Mouse (Mus musculus) MEL (cell line): ENCODE results near the gene Trim26. TPM values are rescaled to one million over a fixed set of nuclear protein-coding genes. Genes with fewer than 3 reads are reported as not detected.
A peak's percentile ranks its signal among the peaks of the same experiment; 100 is the strongest.

Experiments
- DNase-seq: peaks from one replicate; pipeline ENCODE4 v3.0.0; 2011; ENCODE audit warnings: low read depth, low spot score
- H3K27ac ChIP-seq: 2 replicates; pipeline ENCODE4 v1.5.1; 2012; ENCODE audit warnings: low read depth, mild to moderate bottlenecking, control low read depth, low read length, moderate library complexity; ENCODE audit not compliant: control insufficient read depth
- H3K27me3 ChIP-seq, 2 experiments: fragments of 150-350 bp in 1 of 2; sonication (generic) in 1 of 2; 2 replicates each; pipeline ENCODE4 v1.6.1; 2012; ENCODE audit warnings: low read length in 2 of 2, mild to moderate bottlenecking in 2 of 2, improper control_type of control experiment in 1 of 2, moderate library complexity in 1 of 2; ENCODE audit not compliant: insufficient read depth in 2 of 2, control insufficient read depth in 1 of 2
- H3K36me3 ChIP-seq, 2 experiments: 2 replicates each; pipeline ENCODE4 v1.6.1; 2012 to 2014; ENCODE audit warnings: low read length in 2 of 2, improper control_type of control experiment in 1 of 2, inconsistent platforms in 1 of 2, mild to moderate bottlenecking in 1 of 2; ENCODE audit not compliant: insufficient read depth in 2 of 2, control insufficient read depth in 1 of 2
- H3K4me1 ChIP-seq, 2 experiments: fragments of 150-350 bp in 1 of 2; sonication (generic) in 1 of 2; 2 replicates each; pipeline ENCODE4 v1.6.1; 2012; ENCODE audit warnings: low read length in 2 of 2, improper control_type of control experiment in 1 of 2, mild to moderate bottlenecking in 1 of 2; ENCODE audit not compliant: insufficient read depth in 2 of 2, control insufficient read depth in 1 of 2
- H3K4me3 ChIP-seq, 2 experiments: fragments of 150-350 bp in 1 of 2; sonication (generic) in 1 of 2; 2 replicates each; pipeline ENCODE4 v1.5.1; 2012; ENCODE audit warnings: low read depth in 2 of 2, low read length in 2 of 2, mild to moderate bottlenecking in 2 of 2, moderate library complexity in 2 of 2, control low read depth in 1 of 2, improper control_type of control experiment in 1 of 2; ENCODE audit not compliant: control insufficient read depth in 1 of 2, insufficient read depth in 1 of 2
- H3K79me2 ChIP-seq: 2 replicates; pipeline ENCODE4 v1.6.1; 2012; ENCODE audit warnings: mild to moderate bottlenecking, low read length, moderate library complexity; ENCODE audit not compliant: control insufficient read depth, poor library complexity, insufficient read depth
- H3K9ac ChIP-seq: 2 replicates; pipeline ENCODE4 v1.6.1; 2012; ENCODE audit warnings: low read depth, mild to moderate bottlenecking, control low read depth, low read length, moderate library complexity; ENCODE audit not compliant: control insufficient read depth, poor library complexity, severe bottlenecking
- H3K9me3 ChIP-seq: fragments of 150-350 bp; sonication (generic); replicated peaks from 2 replicates; pipeline ENCODE4 v1.6.1; 2012; ENCODE audit warnings: mild to moderate bottlenecking, low read length, improper control_type of control experiment, moderate library complexity; ENCODE audit not compliant: insufficient read depth
- CTCF ChIP-seq, 3 experiments: IDR thresholded peaks in 2 of 3; conservative IDR thresholded peaks in 1 of 3; 2 replicates each; pipeline ENCODE4 v1.5.1; 2011 to 2012; ENCODE audit warnings: low read length in 3 of 3, low read depth in 2 of 3, mild to moderate bottlenecking in 2 of 3, improper control_type of control experiment in 1 of 3, inconsistent platforms in 1 of 3, mixed read lengths in 1 of 3, moderate library complexity in 1 of 3; ENCODE audit not compliant: control insufficient read depth in 1 of 3, insufficient read depth in 1 of 3, poor library complexity in 1 of 3, severe bottlenecking in 1 of 3
- E2F4 ChIP-seq: IDR thresholded peaks from 2 replicates; pipeline ENCODE4 v1.6.1; 2011; ENCODE audit warnings: low read depth, low read length, improper control_type of control experiment, borderline replicate concordance
- ELF1 ChIP-seq: IDR thresholded peaks from 2 replicates; pipeline ENCODE4 v1.6.1; 2014; ENCODE audit warnings: low read depth, mild to moderate bottlenecking, inconsistent platforms, low read length, improper control_type of control experiment, moderate library complexity
- ETS1 ChIP-seq: IDR thresholded peaks from 2 replicates; pipeline ENCODE4 v1.6.1; 2012; ENCODE audit warnings: low read depth, mild to moderate bottlenecking, inconsistent platforms, low read length, improper control_type of control experiment, moderate library complexity
- GABPA ChIP-seq: IDR thresholded peaks from 2 replicates; pipeline ENCODE4 v1.6.1; 2012; ENCODE audit warnings: low read depth, mild to moderate bottlenecking, inconsistent platforms, low read length, improper control_type of control experiment, moderate library complexity
- GATA1 ChIP-seq: IDR thresholded peaks from 2 replicates; pipeline ENCODE4 v1.6.1; 2011; ENCODE audit warnings: low read depth, low read length, improper control_type of control experiment
- HCFC1 ChIP-seq: IDR thresholded peaks from 2 replicates; pipeline ENCODE4 v1.6.1; 2012; ENCODE audit warnings: low read depth, mild to moderate bottlenecking, inconsistent platforms, low read length, improper control_type of control experiment, moderate library complexity
- JUND ChIP-seq: IDR thresholded peaks from 2 replicates; pipeline ENCODE4 v1.6.1; 2011; ENCODE audit warnings: low read depth, mild to moderate bottlenecking, improper control_type of control experiment, low read length
- MAFK ChIP-seq: IDR thresholded peaks from 2 replicates; pipeline ENCODE4 v1.6.1; 2011; ENCODE audit warnings: low read depth, mild to moderate bottlenecking, low read length, improper control_type of control experiment, borderline replicate concordance
- MAX ChIP-seq: IDR thresholded peaks from 2 replicates; pipeline ENCODE4 v1.6.1; 2011; ENCODE audit warnings: low read length, improper control_type of control experiment
- MAZ ChIP-seq: IDR thresholded peaks from 2 replicates; pipeline ENCODE4 v1.6.1; 2012; ENCODE audit warnings: low read depth, mild to moderate bottlenecking, inconsistent platforms, low read length, improper control_type of control experiment
- MEF2A ChIP-seq: IDR thresholded peaks from 2 replicates; pipeline ENCODE4 v1.6.1; 2014; ENCODE audit warnings: low read depth, mild to moderate bottlenecking, inconsistent platforms, low read length, improper control_type of control experiment; ENCODE audit not compliant: poor library complexity, insufficient replicate concordance, severe bottlenecking; ENCODE audit errors: extremely low read depth
- MYB ChIP-seq: IDR thresholded peaks from 2 replicates; pipeline ENCODE4 v1.6.1; 2011; ENCODE audit warnings: mild to moderate bottlenecking, low read depth, low read length, improper control_type of control experiment
- MYC ChIP-seq: IDR thresholded peaks from 2 replicates; pipeline ENCODE4 v1.6.1; 2011; ENCODE audit warnings: low read depth, mild to moderate bottlenecking, low read length, improper control_type of control experiment, moderate library complexity
- NELFE ChIP-seq: IDR thresholded peaks from 2 replicates; pipeline ENCODE4 v1.6.1; 2011; ENCODE audit warnings: low read depth, low read length, improper control_type of control experiment
- NRF1 ChIP-seq: IDR thresholded peaks from 2 replicates; pipeline ENCODE4 v1.6.1; 2014; ENCODE audit warnings: low read depth, mild to moderate bottlenecking, inconsistent platforms, low read length, improper control_type of control experiment, moderate library complexity; ENCODE audit not compliant: poor library complexity, insufficient read depth, severe bottlenecking
- POLR2A ChIP-seq, 2 experiments: IDR thresholded peaks; 2 replicates each; pipeline ENCODE4 v1.6.1; 2011 to 2012; ENCODE audit warnings: low read length in 2 of 2, mild to moderate bottlenecking in 2 of 2, control low read depth in 1 of 2, improper control_type of control experiment in 1 of 2, low read depth in 1 of 2, moderate library complexity in 1 of 2; ENCODE audit not compliant: control insufficient read depth in 1 of 2, insufficient read depth in 1 of 2, poor library complexity in 1 of 2
- POLR2AphosphoS2 ChIP-seq: IDR thresholded peaks from 2 replicates; pipeline ENCODE4 v1.6.1; 2011; ENCODE audit warnings: low read length, improper control_type of control experiment
- POLR2AphosphoS5 ChIP-seq: IDR thresholded peaks from 2 replicates; pipeline ENCODE4 v1.6.1; 2012; ENCODE audit warnings: low read depth, borderline replicate concordance, mild to moderate bottlenecking, inconsistent platforms, low read length, moderate library complexity, mixed read lengths
- RAD21 ChIP-seq: IDR thresholded peaks from 2 replicates; pipeline ENCODE4 v1.6.1; 2011; ENCODE audit warnings: mild to moderate bottlenecking, low read depth, low read length, improper control_type of control experiment
- SMC3 ChIP-seq: IDR thresholded peaks from 2 replicates; pipeline ENCODE4 v1.6.1; 2011; ENCODE audit warnings: low read depth, low read length, improper control_type of control experiment
- TBP ChIP-seq: IDR thresholded peaks from 2 replicates; pipeline ENCODE4 v1.8.0; 2011; ENCODE audit warnings: low read depth, low read length, improper control_type of control experiment
- TCF12 ChIP-seq: IDR thresholded peaks from 2 replicates; pipeline ENCODE4 v1.6.1; 2014; ENCODE audit warnings: low read depth, mild to moderate bottlenecking, inconsistent platforms, low read length, improper control_type of control experiment, moderate library complexity
- USF1 ChIP-seq: IDR thresholded peaks from 2 replicates; pipeline ENCODE4 v1.6.1; 2014; ENCODE audit warnings: low read depth, mild to moderate bottlenecking, inconsistent platforms, low read length, improper control_type of control experiment, moderate library complexity
- ZC3H11A ChIP-seq: IDR thresholded peaks from 2 replicates; pipeline ENCODE4 v1.6.1; 2012; ENCODE audit warnings: low read depth, mild to moderate bottlenecking, inconsistent platforms, low read length, improper control_type of control experiment
- ZKSCAN1 ChIP-seq: IDR thresholded peaks from 2 replicates; pipeline ENCODE4 v1.6.1; 2012; ENCODE audit warnings: low read depth, mild to moderate bottlenecking, inconsistent platforms, low read length, improper control_type of control experiment, moderate library complexity
- ZMIZ1 ChIP-seq: IDR thresholded peaks from 2 replicates; pipeline ENCODE4 v1.6.1; 2012; ENCODE audit warnings: low read depth, mild to moderate bottlenecking, inconsistent platforms, low read length, improper control_type of control experiment, moderate library complexity
- ZNF384 ChIP-seq: IDR thresholded peaks from 2 replicates; pipeline ENCODE4 v1.6.1; 2012; ENCODE audit warnings: low read depth, mild to moderate bottlenecking, inconsistent platforms, low read length, improper control_type of control experiment
- polyA plus RNA-seq, 2 experiments: library from polyadenylated mRNA; stranded (reverse) in 1 of 2; unstranded in 1 of 2; fragments of >175 nt in 1 of 2; fragments of >200 nt in 1 of 2; gene quantifications; 2 replicates each; pipeline versions ENCODE4 v1.2.1 to v1.2.4; 2012; ENCODE audit warnings: low replicate concordance in 2 of 2, low read depth in 1 of 2; ENCODE audit not compliant: insufficient read length in 2 of 2, insufficient read depth in 1 of 2, missing spikeins in 1 of 2
- total RNA-seq: library from RNA; depleted of rRNA; stranded (reverse); fragments of 300-350 nt; gene quantifications from 2 replicates; pipeline ENCODE4 v1.2.3, GENCODE M21; 2012

Trim26 gene
- total and polyA plus RNA-seq, 3 experiments: 5.6 to 12.4 TPM; not detected in 1

GRCm38 (mm10) chr17:36900001-36900400, 63.1 kb downstream of the Trim26 start:
- Histone ChIP-seq H3K9ac (no peak overlapping the region), H3K9me3 (no peaks in the 10 kb centered on the region), H3K4me1 (no peaks in the 10 kb centered on the region), H3K4me3 (no peak overlapping the region), H3K36me3 (no peaks in the 10 kb centered on the region), H3K27me3 (no peaks in the 10 kb centered on the region; a peak in 3 of 4 replicates), H3K79me2 (no peaks in the 10 kb centered on the region), H3K27ac (no peak overlapping the region)
- no peak for TF ChIP-seq ZC3H11A
- no peak for TF ChIP-seq NELFE
- TF ChIP-seq MYC: no peak
- TF ChIP-seq POLR2AphosphoS2: no peak
- DNase-seq: no peak

DNA sequence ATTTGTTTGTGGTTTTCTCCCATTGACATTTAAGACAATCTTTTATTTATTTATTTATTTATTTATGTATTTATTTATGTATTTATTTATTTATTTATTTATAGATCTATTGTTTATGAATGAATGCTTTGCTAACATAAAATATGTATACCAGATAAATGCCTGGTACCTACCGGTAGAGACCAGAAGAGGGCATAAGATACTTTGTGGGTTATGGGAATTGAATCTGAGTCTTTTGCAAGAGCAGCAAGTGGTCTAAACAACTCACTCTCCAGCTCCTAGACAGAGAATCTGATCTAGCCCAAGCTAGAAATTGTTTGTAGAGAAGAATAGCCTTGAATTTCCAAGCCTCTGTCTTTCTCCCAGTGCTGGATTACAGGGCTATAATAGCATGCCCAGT, 63.8 kb downstream of the Trim26 start:
- no peaks in the 10 kb centered on the region for H3K79me2 ChIP-seq
- no peak overlapping the region for H3K27ac ChIP-seq
- no peaks in the 10 kb centered on the region for H3K4me1 ChIP-seq
- H3K27me3 ChIP-seq: no peaks in the 10 kb centered on the region; a peak in 3 of 4 replicates
- TF ChIP-seq MYB: no peak
- no peak for TF ChIP-seq E2F4
- TF ChIP-seq SMC3: peak; percentile 41
- TF ChIP-seq JUND: no peak
- TF ChIP-seq USF1: no peak
- TF ChIP-seq GABPA: no peak
- TF ChIP-seq POLR2AphosphoS5: no peak
- no peak for TF ChIP-seq ETS1
- TF ChIP-seq MEF2A: no peak
- no peak for TF ChIP-seq TBP
- no peak for TF ChIP-seq POLR2A (IDR thresholded peaks at IDR 0.05; ENCODE audit: control insufficient read depth in 1 of 2, insufficient read depth in 1 of 2, low read depth in 1 of 2, low read length in 2 of 2, poor library complexity in 1 of 2)
- peak in 2 of 3 experiments; percentile 5 to 32; a peak in 2 of 6 replicates for TF ChIP-seq CTCF (IDR thresholded peaks at IDR 0.05 in 2 of 3, conservative IDR thresholded peaks at IDR 0.05 in 1 of 3; ENCODE audit: control insufficient read depth in 1 of 3, insufficient read depth in 1 of 3, low read depth in 2 of 3, low read length in 3 of 3, poor library complexity in 1 of 3, severe bottlenecking in 1 of 3)
- TF ChIP-seq POLR2AphosphoS2: no peak
- TF ChIP-seq MAX: no peak
- no peak for TF ChIP-seq TCF12
- TF ChIP-seq NELFE: no peak
- no peak for TF ChIP-seq NRF1
- no peak for TF ChIP-seq MAZ
- TF ChIP-seq ZMIZ1: no peak
- TF ChIP-seq MAFK: no peak
- TF ChIP-seq ZNF384: no peak
- peak; percentile 7 for TF ChIP-seq RAD21
- TF ChIP-seq GATA1: no peak
- TF ChIP-seq HCFC1: no peak
- no peak for TF ChIP-seq ZKSCAN1
- TF ChIP-seq ELF1: no peak
- H3K4me3 ChIP-seq: no peak overlapping the region
- no peaks in the 10 kb centered on the region for H3K9me3 ChIP-seq
- no peak overlapping the region for H3K9ac ChIP-seq
- no peak for DNase-seq
- no peaks in the 10 kb centered on the region for H3K36me3 ChIP-seq
